Mouse (Mus musculus) hindbrain, embryonic 12.5 days (tissue): ENCODE measurements at regions not wholly inside any gene's neighbourhood (a gene's known extent, or its start where the extent isn't known, plus 50 kb on each side); places are given as distances from the start of the nearest gene placed in this dataset.

ENCODE experiments used
- ATAC-seq: fragments of 200-750 bp; cut with Nextera tagmentation; 2 replicates; pipeline ENCODE4 v1.8.0; 2017; ENCODE audit warnings: moderate TSS enrichment; ENCODE audit not compliant: low FRiP score
- H3K27ac ChIP-seq: fragments of 300-500 bp; sonication (generic); 2 replicates; pipeline ENCODE4 v1.5.1; 2016; ENCODE audit warnings: mild to moderate bottlenecking
- H3K27me3 ChIP-seq: fragments of 300-500 bp; sonication (generic); 2 replicates; pipeline ENCODE4 v1.6.1; 2016; ENCODE audit warnings: mild to moderate bottlenecking
- H3K36me3 ChIP-seq: fragments of 300-500 bp; sonication (generic); 2 replicates; pipeline ENCODE4 v1.6.1; 2016; ENCODE audit warnings: mild to moderate bottlenecking
- H3K4me1 ChIP-seq: fragments of 300-500 bp; sonication (generic); 2 replicates; pipeline ENCODE4 v1.6.1; 2016
- H3K4me2 ChIP-seq: fragments of 300-500 bp; sonication (generic); replicated peaks from 2 replicates; pipeline ENCODE4 v1.6.1; 2016; ENCODE audit warnings: mild to moderate bottlenecking
- H3K4me3 ChIP-seq: fragments of 300-500 bp; sonication (generic); 2 replicates; pipeline ENCODE4 v1.5.1; 2016; ENCODE audit warnings: mild to moderate bottlenecking
- H3K9ac ChIP-seq: fragments of 300-500 bp; sonication (generic); 2 replicates; pipeline ENCODE4 v1.6.1; 2016; ENCODE audit warnings: mild to moderate bottlenecking, moderate library complexity
- H3K9me3 ChIP-seq: fragments of 300-500 bp; sonication (generic); replicated peaks from 2 replicates; pipeline ENCODE4 v1.6.1; 2016; ENCODE audit warnings: mild to moderate bottlenecking
- WGBS: fragments of 180-500 bp; shearing (Covaris S2); methylation state at CpG from one replicate; pipeline ENCODE4 v1.1.7; 2016; 5-methylcytosine and 5-hydroxymethylcytosine counted together

GRCm38 (mm10) chr2:148148272-148148671, 101.5 kb upstream of the Foxa2 start:
- H3K27me3 ChIP-seq, result no peaks in the 10 kb centered on the region
- no peak overlapping the region for H3K9ac ChIP-seq
- no peak overlapping the region for H3K4me2 ChIP-seq
- H3K4me3 ChIP-seq, result no peak overlapping the region
- ATAC-seq, result no peak
- H3K4me1 ChIP-seq, result no peaks in the 10 kb centered on the region
- H3K27ac ChIP-seq, result no peak overlapping the region
- no peaks in the 10 kb centered on the region for H3K36me3 ChIP-seq
- no peaks in the 10 kb centered on the region for H3K9me3 ChIP-seq

- Histone ChIP-seq H3K9ac (no peak overlapping the region), H3K4me2 (no peak overlapping the region), H3K36me3 (no peaks in the 10 kb centered on the region), H3K4me1 (no peaks in the 10 kb centered on the region), H3K27ac (no peak overlapping the region), H3K27me3 (no peaks in the 10 kb centered on the region), H3K9me3 (no peaks in the 10 kb centered on the region), H3K4me3 (no peak overlapping the region)
- no peak for ATAC-seq
- WGBS, result 96% methylated on average over 1 of the region's 1 CpGs
These were observed 102.7 kb upstream of the Foxa2 start for GRCm38 (mm10) chr2:148149426-148149825.

DNA sequence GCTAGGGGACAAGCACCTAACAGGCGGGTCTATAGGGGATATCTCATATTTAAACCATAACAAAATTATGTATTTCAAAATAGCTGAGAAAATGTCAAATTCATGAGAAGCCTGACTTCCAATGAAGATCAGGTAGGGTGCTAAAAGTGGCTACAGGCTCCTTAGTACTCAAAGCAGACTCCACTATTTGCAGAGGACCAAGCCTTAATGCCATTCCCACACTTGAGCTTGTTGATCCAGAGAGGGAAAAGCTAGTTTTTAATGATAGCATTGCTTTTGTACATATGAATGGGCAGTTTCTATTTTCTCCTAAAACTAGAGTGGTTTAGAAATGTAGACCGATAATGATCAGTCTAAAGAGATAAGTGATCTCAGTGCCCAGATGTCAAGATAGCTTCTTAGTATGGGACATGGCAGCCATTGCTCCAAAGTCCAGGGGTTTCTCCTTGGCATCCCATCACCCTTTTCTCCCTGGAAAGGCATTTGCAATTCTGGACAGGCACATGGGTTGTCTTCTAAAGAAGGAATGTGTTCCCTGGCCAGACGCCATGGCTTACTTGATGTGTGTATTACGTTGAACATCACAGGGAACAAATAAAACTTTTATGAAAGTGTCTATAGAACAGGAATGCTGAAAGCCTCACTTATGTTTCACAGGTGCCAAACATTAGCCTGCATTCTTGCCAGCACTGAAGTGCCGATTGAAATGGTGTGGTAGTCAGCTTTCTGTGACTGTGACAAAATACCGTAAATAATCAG, 106.9 kb upstream of the Foxa2 start:
- 84% methylated on average over 6 of the region's 6 CpGs for WGBS
- H3K4me2 ChIP-seq, result no peak overlapping the region
- no peak for ATAC-seq
- no peaks in the 10 kb centered on the region for H3K27me3 ChIP-seq
- no peaks in the 10 kb centered on the region for H3K4me1 ChIP-seq
- H3K4me3 ChIP-seq, result no peak overlapping the region
- no peak overlapping the region for H3K9ac ChIP-seq
- H3K36me3 ChIP-seq, result no peaks in the 10 kb centered on the region
- no peak overlapping the region for H3K27ac ChIP-seq
- H3K9me3 ChIP-seq, result no peaks in the 10 kb centered on the region

DNA sequence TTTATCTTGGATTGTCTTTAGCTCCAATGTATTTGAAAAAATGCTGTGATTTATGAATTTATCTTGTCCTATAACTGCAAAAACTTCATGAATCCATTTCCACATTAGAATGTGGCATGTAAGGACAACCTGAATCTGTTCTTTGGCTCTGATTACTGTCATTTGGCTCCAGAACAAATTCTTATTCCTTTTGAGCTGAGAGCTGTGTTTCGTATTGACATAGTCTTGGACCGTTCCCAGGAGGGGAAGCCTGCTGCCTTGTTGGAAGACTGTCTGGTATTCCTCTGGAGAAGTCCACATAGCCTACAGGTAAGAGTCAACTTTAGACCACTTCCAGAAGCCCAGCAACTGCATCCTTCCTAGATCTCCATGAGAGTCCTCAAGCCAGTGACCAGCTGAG, 109.4 kb upstream of the Foxa2 start:
- H3K9ac ChIP-seq, result no peak overlapping the region
- no peak for ATAC-seq
- 93% methylated on average over 2 of the region's 2 CpGs for WGBS
- no peak overlapping the region for H3K27ac ChIP-seq
- H3K27me3 ChIP-seq, result no peaks in the 10 kb centered on the region
- no peaks in the 10 kb centered on the region for H3K9me3 ChIP-seq
- H3K36me3 ChIP-seq, result no peaks in the 10 kb centered on the region
- no peak overlapping the region for H3K4me2 ChIP-seq
- no peaks in the 10 kb centered on the region for H3K4me1 ChIP-seq
- H3K4me3 ChIP-seq, result no peak overlapping the region

DNA sequence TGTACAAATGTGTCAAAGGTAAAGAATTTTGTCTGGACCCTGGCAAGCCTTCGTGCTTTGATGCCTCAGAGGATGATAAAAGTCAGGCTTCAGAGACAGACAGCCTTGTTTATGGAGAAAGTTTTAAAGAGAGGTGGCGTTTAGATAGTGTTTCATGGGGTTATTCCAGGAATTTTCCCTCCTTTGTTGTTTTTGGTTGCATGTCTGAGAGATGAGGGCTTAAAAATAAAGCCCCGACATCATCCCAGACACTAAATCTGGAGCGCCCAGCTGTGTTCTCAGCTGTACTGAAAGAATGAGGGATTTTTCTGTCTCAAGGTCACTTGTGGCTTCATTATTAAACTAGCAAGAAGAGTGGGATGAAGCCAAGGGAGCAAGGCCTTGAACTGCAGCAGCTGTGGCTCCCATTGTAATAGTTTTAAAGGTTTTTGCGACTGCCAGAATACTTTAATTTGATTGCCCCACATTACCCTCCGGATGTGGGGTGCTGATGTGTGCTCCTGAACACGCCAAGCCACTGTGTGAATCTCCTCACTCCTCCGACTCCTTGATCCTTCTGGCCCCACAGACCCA, 112.3 kb upstream of the Foxa2 start:
- 74% methylated on average over 8 of the region's 8 CpGs for WGBS
- no peaks in the 10 kb centered on the region; the same call in 1 of the 2 replicates for H3K9me3 ChIP-seq
- ATAC-seq, result no peak

GRCm38 (mm10) chr2:148160997-148161396, 114.2 kb upstream of the Foxa2 start:
- no peaks in the 10 kb centered on the region for H3K4me1 ChIP-seq
- H3K4me2 ChIP-seq, result no peak overlapping the region
- H3K9ac ChIP-seq, result no peak overlapping the region
- H3K9me3 ChIP-seq, result no peaks in the 10 kb centered on the region; the same call in 1 of the 2 replicates
- no peak for ATAC-seq
- WGBS, result 98% methylated on average over 12 of the region's 12 CpGs
- no peak overlapping the region for H3K4me3 ChIP-seq
- H3K36me3 ChIP-seq, result no peaks in the 10 kb centered on the region
- H3K27ac ChIP-seq, result no peak overlapping the region
- H3K27me3 ChIP-seq, result no peaks in the 10 kb centered on the region

More for the DNA sequence above, 112.3 kb upstream of the Foxa2 start:
- no peaks in the 10 kb centered on the region for H3K27me3 ChIP-seq
- no peak overlapping the region for H3K4me3 ChIP-seq
- no peak overlapping the region for H3K9ac ChIP-seq
- H3K27ac ChIP-seq, result no peak overlapping the region
- H3K36me3 ChIP-seq, result no peaks in the 10 kb centered on the region
- H3K4me1 ChIP-seq, result no peaks in the 10 kb centered on the region
- no peak overlapping the region for H3K4me2 ChIP-seq

DNA sequence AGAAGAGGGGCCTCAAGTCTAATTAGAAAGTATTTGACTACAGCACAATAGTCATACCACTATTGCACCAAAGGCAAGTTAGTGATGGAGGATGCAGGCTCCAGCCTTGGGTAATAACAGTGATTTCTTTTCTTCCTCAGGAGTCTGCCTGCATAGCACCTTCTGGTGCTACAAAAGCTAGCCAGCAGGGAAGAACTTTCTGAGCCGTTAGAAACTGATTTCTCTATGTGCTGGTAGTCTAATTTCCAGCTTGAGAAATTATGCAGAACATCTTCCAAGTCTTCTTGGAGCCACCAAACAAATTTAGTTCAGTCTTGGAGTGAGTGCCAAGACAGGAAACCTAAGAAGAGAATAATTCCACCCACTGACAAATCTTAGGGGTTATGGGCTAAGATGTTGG, 115.2 kb upstream of the Foxa2 start:
- no peaks in the 10 kb centered on the region for H3K4me1 ChIP-seq
- H3K36me3 ChIP-seq, result no peaks in the 10 kb centered on the region
- no peak overlapping the region for H3K4me3 ChIP-seq
- no peak overlapping the region for H3K4me2 ChIP-seq
- H3K27ac ChIP-seq, result no peak overlapping the region
- no peak for ATAC-seq
- 73% methylated on average over 1 of the region's 1 CpGs for WGBS
- no peaks in the 10 kb centered on the region; the same call in 1 of the 2 replicates for H3K9me3 ChIP-seq
- no peak overlapping the region for H3K9ac ChIP-seq
- no peaks in the 10 kb centered on the region for H3K27me3 ChIP-seq

DNA sequence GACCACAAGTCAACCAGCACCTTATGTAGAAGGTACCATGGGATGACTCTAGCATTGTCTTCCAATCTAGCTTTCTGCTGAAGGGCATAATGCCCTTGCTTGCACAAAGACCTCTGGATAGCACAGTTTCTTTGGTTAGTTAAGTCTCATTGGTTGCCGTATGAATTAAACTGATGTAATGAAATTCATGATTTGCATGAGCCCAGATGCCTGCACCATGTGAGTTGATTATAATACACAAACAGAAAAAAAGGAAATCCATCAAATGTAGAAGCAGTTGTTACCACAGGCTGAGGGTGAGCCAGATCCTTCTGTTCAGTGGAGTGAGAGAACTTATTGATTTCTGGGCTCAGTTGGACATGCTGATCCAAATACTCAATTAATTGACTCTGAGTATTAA, 115.8 kb upstream of the Foxa2 start:
- no peaks in the 10 kb centered on the region for H3K27me3 ChIP-seq
- H3K4me1 ChIP-seq, result no peaks in the 10 kb centered on the region
- H3K9me3 ChIP-seq, result no peaks in the 10 kb centered on the region; the same call in 1 of the 2 replicates
- no peak overlapping the region for H3K4me3 ChIP-seq
- no peak for ATAC-seq
- H3K36me3 ChIP-seq, result no peaks in the 10 kb centered on the region
- H3K4me2 ChIP-seq, result no peak overlapping the region
- 92% methylated on average over 1 of the region's 1 CpGs for WGBS
- H3K27ac ChIP-seq, result no peak overlapping the region
- H3K9ac ChIP-seq, result no peak overlapping the region

- no peak for ATAC-seq
- no peaks in the 10 kb centered on the region for H3K27me3 ChIP-seq
- no peaks in the 10 kb centered on the region for H3K9me3 ChIP-seq
- H3K4me3 ChIP-seq, result no peak overlapping the region
- no peaks in the 10 kb centered on the region for H3K4me1 ChIP-seq
- WGBS, result 91% methylated on average over 4 of the region's 4 CpGs
- H3K27ac ChIP-seq, result no peak overlapping the region
- no peaks in the 10 kb centered on the region for H3K36me3 ChIP-seq
- H3K9ac ChIP-seq, result no peak overlapping the region
- H3K4me2 ChIP-seq, result no peak overlapping the region
These were observed 124.3 kb upstream of the Foxa2 start for GRCm38 (mm10) chr2:148171113-148171512.

GRCm38 (mm10) chr2:148171699-148172098, 124.9 kb upstream of the Foxa2 start:
- H3K27ac ChIP-seq, result no peak overlapping the region
- 41% methylated on average over 1 of the region's 1 CpGs for WGBS
- no peak overlapping the region for H3K9ac ChIP-seq
- no peak overlapping the region for H3K4me2 ChIP-seq
- H3K9me3 ChIP-seq, result no peaks in the 10 kb centered on the region
- H3K4me1 ChIP-seq, result no peaks in the 10 kb centered on the region
- ATAC-seq, result no peak
- H3K27me3 ChIP-seq, result no peaks in the 10 kb centered on the region
- H3K36me3 ChIP-seq, result no peaks in the 10 kb centered on the region
- no peak overlapping the region for H3K4me3 ChIP-seq

DNA sequence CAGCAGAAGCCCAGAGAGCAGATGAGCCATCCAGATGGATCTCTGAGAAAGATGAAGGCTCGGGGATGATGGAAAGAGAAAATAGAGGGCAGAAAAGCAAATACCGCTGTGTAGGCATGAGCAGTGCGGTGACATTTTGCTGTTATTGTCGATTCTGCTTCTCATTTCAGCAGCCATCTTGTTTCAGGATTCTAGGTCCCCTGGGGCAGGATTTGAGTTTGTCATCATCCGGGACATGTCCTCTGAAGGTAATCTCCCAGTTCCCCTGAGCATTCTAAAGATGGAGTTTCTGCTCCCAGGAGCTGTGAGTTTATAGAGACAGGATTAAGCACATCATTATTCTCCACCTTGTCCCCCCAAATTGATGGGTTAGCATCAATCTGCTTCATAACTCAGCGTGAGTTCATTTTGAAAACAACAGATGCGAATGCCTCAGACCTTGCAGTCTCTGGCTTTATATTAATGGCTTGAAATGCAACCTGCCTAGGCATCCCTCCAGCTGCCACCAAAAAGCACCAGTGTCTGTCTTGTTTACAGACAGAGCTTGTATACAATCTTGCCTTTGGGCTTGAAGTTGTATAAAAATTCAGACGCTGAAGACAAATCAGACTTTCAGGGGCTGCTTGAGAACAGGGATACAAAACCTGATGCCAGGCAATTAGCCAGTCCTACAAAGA, 128.6 kb upstream of the Foxa2 start:
- Histone ChIP-seq H3K9ac (no peak overlapping the region), H3K4me2 (no peak overlapping the region), H3K9me3 (no peaks in the 10 kb centered on the region), H3K36me3 (no peaks in the 10 kb centered on the region), H3K27ac (no peak overlapping the region), H3K27me3 (no peaks in the 10 kb centered on the region), H3K4me1 (no peaks in the 10 kb centered on the region), H3K4me3 (no peak overlapping the region)
- ATAC-seq, result no peak
- WGBS, result 81% methylated on average over 8 of the region's 8 CpGs

- Histone ChIP-seq H3K9ac (no peak overlapping the region), H3K27ac (no peak overlapping the region), H3K4me2 (no peak overlapping the region), H3K9me3 (no peaks in the 10 kb centered on the region), H3K4me3 (no peak overlapping the region), H3K27me3 (no peaks in the 10 kb centered on the region), H3K4me1 (no peaks in the 10 kb centered on the region), H3K36me3 (no peaks in the 10 kb centered on the region)
- ATAC-seq, result no peak
- 80% methylated on average over 2 of the region's 2 CpGs for WGBS
These were observed 133.5 kb upstream of the Foxa2 start for GRCm38 (mm10) chr2:148180245-148180644.

GRCm38 (mm10) chr2:148181518-148181917, 134.7 kb upstream of the Foxa2 start:
- 88% methylated on average over 2 of the region's 2 CpGs for WGBS
- H3K4me3 ChIP-seq, result no peak overlapping the region
- H3K4me2 ChIP-seq, result no peak overlapping the region
- H3K36me3 ChIP-seq, result no peaks in the 10 kb centered on the region
- no peak for ATAC-seq
- H3K4me1 ChIP-seq, result no peaks in the 10 kb centered on the region
- H3K27ac ChIP-seq, result no peak overlapping the region
- no peaks in the 10 kb centered on the region for H3K9me3 ChIP-seq
- H3K9ac ChIP-seq, result no peak overlapping the region
- H3K27me3 ChIP-seq, result no peaks in the 10 kb centered on the region
